Mouse (Mus musculus) B cell, adult 62 days (primary cell): Measurements from ENCODE around the gene Gm5039. TPM values are rescaled to one million over a fixed set of nuclear protein-coding genes. Genes with fewer than 3 reads are reported as not detected.

ENCODE experiments used
- total RNA-seq: library from RNA; stranded (reverse); gene quantifications from 4 replicates; pipeline ENCODE4 v1.2.4, GENCODE M21; 2023

The Gm5039 gene
- total RNA-seq: not detected in 4 replicates

GRCm38 (mm10) chr12:88323926-88324325 lies at the start of gene Gm5039:
Gm5039 (minus strand) TSS chr12:88324026.

GRCm38 (mm10) chr12:88360441-88361119 lies 36.8 kb upstream of the Gm5039 start, which contains the start of gene Adck1:
Adck1 (plus strand) TSS chr12:88360554.

GRCm38 (mm10) chr12:88274400-88274799 lies 49.4 kb downstream of the Gm5039 start, which contains the start of gene Gm5662:
Gm5662 (minus strand) TSS chr12:88274500.

Other genes with a start within 250 kb of the Gm5039 start
- gene Gm16368, start 240.3 kb downstream of the Gm5039 start, total RNA-seq: not detected in 4 replicates
- gene Gm10436, start 141.9 kb downstream of the Gm5039 start, total RNA-seq: not detected in 4 replicates
- not detected in 4 replicates for gene Gm8332, start 73.9 kb downstream of the Gm5039 start, total RNA-seq
- not detected in 4 replicates for gene Gm5662, start 49.5 kb downstream of the Gm5039 start, total RNA-seq
- 15.3 to 16.0 TPM (median 15.4 TPM) in 4 replicates for gene Adck1, start 36.5 kb upstream of the Gm5039 start, total RNA-seq